ENCODE assay signal across 8 mouse cellular contexts in the genomic region with DNA sequence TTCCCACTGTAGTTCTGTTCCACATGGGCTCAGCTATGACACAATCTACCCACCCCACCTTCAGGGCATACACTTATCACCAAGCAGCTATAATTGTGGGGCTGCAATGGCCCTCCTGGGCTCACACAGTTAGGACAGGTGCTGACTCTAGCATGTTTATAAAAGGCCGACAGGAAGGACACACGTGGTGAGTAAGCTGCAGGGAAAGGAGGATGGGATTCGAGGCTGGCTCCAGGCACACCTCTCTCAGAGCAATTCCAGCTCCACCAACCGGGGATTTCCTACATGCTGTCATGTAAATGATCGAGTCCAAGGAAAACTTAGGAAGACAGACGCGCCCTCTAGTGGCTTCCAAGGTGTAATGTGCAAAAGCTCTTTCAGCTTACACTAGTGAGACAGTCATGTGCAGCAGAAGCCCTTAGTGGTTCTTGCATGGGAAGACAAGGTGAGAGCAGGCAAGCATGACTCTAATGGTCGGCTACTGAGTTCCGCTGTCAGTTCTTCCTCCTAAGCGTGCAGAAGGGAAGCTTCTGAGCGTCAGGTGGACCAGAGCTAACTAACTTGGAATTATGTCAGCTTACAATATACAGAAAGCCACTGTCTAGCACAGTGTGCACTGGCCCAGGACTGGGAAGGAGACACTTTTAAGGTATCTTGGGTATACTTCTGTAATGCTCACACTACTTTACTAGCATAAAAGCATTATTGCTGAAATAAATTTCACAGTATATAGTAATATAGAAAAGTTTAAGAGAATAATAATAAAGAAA. TPM values are rescaled to one million over a fixed set of nuclear protein-coding genes. Genes with fewer than 3 reads are reported as not detected.
DNase-seq lines count a peak whose midpoint lies in the region; ATAC-seq lines count a peak whose summit lies in the region.

No protein-coding gene starts in this region.

- no peaks in the 10 kb centered on the region for H3K4me1 ChIP-seq in intestine, embryonic 16.5 days (ENCODE audit: control insufficient read depth, insufficient read depth, low read length)
- H3K4me1 ChIP-seq in midbrain, embryonic 11.5 days (ENCODE audit: control insufficient read depth, insufficient read depth, low read length), result no peaks in the 10 kb centered on the region
- H3K4me1 ChIP-seq in stomach, embryonic 14.5 days (ENCODE audit: control insufficient read depth, insufficient read depth, low read length), result no peaks in the 10 kb centered on the region

- no peaks in the 10 kb centered on the region for H3K27me3 ChIP-seq in intestine, embryonic 16.5 days (replicated peaks; ENCODE audit: control insufficient read depth, insufficient read depth, low read length)
- no peaks in the 10 kb centered on the region for H3K27me3 ChIP-seq in midbrain, embryonic 11.5 days (ENCODE audit: control insufficient read depth, insufficient read depth, low read length)
- H3K27me3 ChIP-seq in stomach, embryonic 14.5 days (ENCODE audit: control insufficient read depth, insufficient read depth, low read length), result no peaks in the 10 kb centered on the region

- no peak overlapping the region for H3K4me3 ChIP-seq in intestine, embryonic 16.5 days (ENCODE audit: low read length)
- no peak overlapping the region for H3K4me3 ChIP-seq in midbrain, embryonic 11.5 days (ENCODE audit: low read depth, low read length)
- H3K4me3 ChIP-seq in stomach, embryonic 14.5 days (ENCODE audit: low read depth, low read length), result no peak overlapping the region

- ATAC-seq in intestine, embryonic 16.5 days, result peak; percentile 87
- ATAC-seq in midbrain, embryonic 11.5 days (ENCODE audit: low FRiP score), result peak; percentile 79
- ATAC-seq in stomach, embryonic 14.5 days (ENCODE audit: insufficient number of reproducible peaks, insufficient read depth, low FRiP score, low read depth), result peak; percentile 42; the same call in 1 of the 2 replicates

- H3K4me2 ChIP-seq in intestine, embryonic 16.5 days (ENCODE audit: low read depth, low read length), result no peak overlapping the region
- no peak overlapping the region for H3K4me2 ChIP-seq in midbrain, embryonic 11.5 days
- H3K4me2 ChIP-seq in stomach, embryonic 14.5 days (replicated peaks; ENCODE audit: low read depth, low read length), result no peak overlapping the region

- WGBS in intestine, embryonic 16.5 days, result 33% methylated on average over 11 of the region's 11 CpGs
- WGBS in midbrain, embryonic 11.5 days, result 31% methylated on average over 11 of the region's 11 CpGs
- 27% methylated on average over 11 of the region's 11 CpGs for WGBS in stomach, embryonic 14.5 days

- peak; percentile 57 to 71 for DNase-seq in left cerebral cortex, adult 18-20 months (ENCODE audit: low spot score in 2 of 2)
- no peak for DNase-seq in left cerebral cortex, adult 11 months (ENCODE audit: low spot score)
- peak; percentile 60 for DNase-seq in embryo, embryonic 11.5 days (ENCODE audit: low read depth, low spot score)
- DNase-seq in gastrocnemius, postnatal 36 days, result peak; percentile 38 to 56
- DNase-seq in left cerebral cortex, postnatal 36 days (ENCODE audit: low spot score in 2 of 2), result peak; percentile 54 to 63
- DNase-seq in midbrain, embryonic 11.5 days (ENCODE audit: low spot score, missing footprints), result peak; percentile 92

- no peaks in the 10 kb centered on the region for H3K9me3 ChIP-seq in intestine, embryonic 16.5 days (ENCODE audit: control insufficient read depth, low read length)
- H3K9me3 ChIP-seq in midbrain, embryonic 11.5 days (ENCODE audit: control insufficient read depth, low read length), result no peaks in the 10 kb centered on the region
- no peaks in the 10 kb centered on the region for H3K9me3 ChIP-seq in stomach, embryonic 14.5 days (ENCODE audit: control insufficient read depth, low read depth, low read length)

- no peak overlapping the region; the same call in 1 of the 2 replicates for H3K27ac ChIP-seq in intestine, embryonic 16.5 days (ENCODE audit: low read length)
- no peak overlapping the region for H3K27ac ChIP-seq in midbrain, embryonic 11.5 days (ENCODE audit: low read depth, low read length)
- H3K27ac ChIP-seq in stomach, embryonic 14.5 days (ENCODE audit: low read length), result no peak overlapping the region

- H3K9ac ChIP-seq in intestine, embryonic 16.5 days (ENCODE audit: low read depth, low read length), result no peak overlapping the region
- H3K9ac ChIP-seq in midbrain, embryonic 11.5 days (ENCODE audit: low read length), result no peak overlapping the region
- no peak overlapping the region for H3K9ac ChIP-seq in stomach, embryonic 14.5 days (replicated peaks; ENCODE audit: low read depth, low read length)

- intact Hi-C loops in gastrocnemius, postnatal 36 days (cut with DNase I), result no loop called here
- intact Hi-C loops in left cerebral cortex, postnatal 36 days (cut with DNase I), result no loop called here

- H3K36me3 ChIP-seq in intestine, embryonic 16.5 days (ENCODE audit: control insufficient read depth, insufficient read depth, low read length), result peaks cover 8% of the 10 kb centered on the region; the same call in 1 of the 2 replicates
- H3K36me3 ChIP-seq in midbrain, embryonic 11.5 days (ENCODE audit: control insufficient read depth, insufficient read depth, low read length), result peaks cover 9% of the 10 kb centered on the region
- H3K36me3 ChIP-seq in stomach, embryonic 14.5 days (ENCODE audit: control insufficient read depth, insufficient read depth, low read length), result peaks cover 30% of the 10 kb centered on the region

RNA-seq across cellular contexts. Expression of gene Mettl14, which starts 14.0 kb away (rescaled TPM):
- total RNA-seq in left cerebral cortex, adult 18-20 months (2021), result 10 to 100 TPM; 12.3 to 13.6 TPM
- 1 to 10 TPM; 6.7 to 8.0 TPM for total RNA-seq in gastrocnemius, postnatal 36 days (2021)
- polyA plus RNA-seq in intestine, embryonic 16.5 days (2015; fragmentation: Nextera tagmentation; extraction: Ambion mirVana), result 23.2 and 24.9 TPM in 2 replicates
- total RNA-seq in left cerebral cortex, postnatal 36 days (2021), result 10 to 100 TPM; 11.4 to 15.6 TPM
- 34.8 and 37.1 TPM in 2 replicates for polyA plus RNA-seq in midbrain, embryonic 11.5 days (2014; fragmentation: Nextera tagmentation; extraction: Ambion mirVana)
- polyA plus RNA-seq in stomach, embryonic 14.5 days (2014; fragmentation: Nextera tagmentation; extraction: Ambion mirVana), result 21.3 and 22.0 TPM in 2 replicates
